Mouse (Mus musculus): ENCODE results near the gene Npnt. TPM values are rescaled to one million over a fixed set of nuclear protein-coding genes. Genes with fewer than 3 reads are reported as not detected.

Gene Npnt
- polyA plus RNA-seq, 1 experiment from 2014 or later: 33.0 TPM

Other genes starting within 250 kb of the Npnt start
- 17.6 and 19.7 TPM in 2 replicates for gene Ints12, start 141.5 kb upstream of the Npnt start, polyA plus RNA-seq (2015; fragmentation: Nextera tagmentation; extraction: Ambion mirVana)
- gene Gstcd, start 141.7 kb upstream of the Npnt start, polyA plus RNA-seq (2015; fragmentation: Nextera tagmentation; extraction: Ambion mirVana): 3.5 and 4.0 TPM in 2 replicates

Measured in midbrain, embryonic 16.5 days (tissue).